8 mouse cellular contexts compared by ENCODE assay signal in genomic region chr2:37451667-37452375, GRCm38 (mm10). TPM values are rescaled to one million over a fixed set of nuclear protein-coding genes. Genes with fewer than 3 reads are reported as not detected.
DNase-seq lines count a peak whose midpoint lies in the region; ATAC-seq and TF ChIP-seq lines count a peak whose summit lies in the region.

No protein-coding gene starts in this region.

- no peaks in the 10 kb centered on the region for H3K9me3 ChIP-seq in ES-Bruce4 (replicated peaks; ENCODE audit: control insufficient read depth, insufficient read depth, low read length, poor library complexity, severe bottlenecking)
- H3K9me3 ChIP-seq in forebrain, embryonic 14.5 days (replicated peaks; ENCODE audit: control insufficient read depth, low read length), result no peaks in the 10 kb centered on the region

- TF ChIP-seq POLR2A in ES-Bruce4 (IDR thresholded peaks at IDR 0.05; ENCODE audit: insufficient read depth, low read length), result peak; percentile 90
- peak; percentile 90 for TF ChIP-seq POLR2A in lung, adult 2 months (IDR thresholded peaks at IDR 0.05; ENCODE audit: borderline replicate concordance, extremely low read depth, low read depth, low read length)

- H3K27me3 ChIP-seq in ES-Bruce4 (ENCODE audit: control insufficient read depth, insufficient read depth, low read length, poor library complexity, severe bottlenecking), result no peaks in the 10 kb centered on the region
- no peaks in the 10 kb centered on the region for H3K27me3 ChIP-seq in forebrain, embryonic 14.5 days (replicated peaks; ENCODE audit: control insufficient read depth, insufficient read depth, low read length)

- H3K4me1 ChIP-seq in ES-Bruce4 (ENCODE audit: control insufficient read depth, insufficient read depth, low read length), result no peaks in the 10 kb centered on the region
- H3K4me1 ChIP-seq in forebrain, embryonic 14.5 days (ENCODE audit: control insufficient read depth, insufficient read depth, low read length), result peaks cover 5% of the 10 kb centered on the region; the same call in 1 of the 2 replicates
- H3K4me1 ChIP-seq in lung, adult 2 months (ENCODE audit: control insufficient read depth, insufficient read depth, low read length), result peaks cover 5% of the 10 kb centered on the region

- H3K27ac ChIP-seq in ES-Bruce4 (ENCODE audit: insufficient read depth, low read length), result peak overlapping the region; percentile 51
- H3K27ac ChIP-seq in forebrain, embryonic 14.5 days (ENCODE audit: low read depth, low read length), result peak overlapping the region; percentile 85

- DNase-seq in forebrain, embryonic 14.5 days (ENCODE audit: low spot score), result peak; percentile 97
- peak; percentile 90 for DNase-seq in heart, postnatal 25 days (ENCODE audit: low spot score)
- peak; percentile 90 to 93 for DNase-seq in layer of hippocampus, adult 18-20 months (ENCODE audit: low spot score in 2 of 2)
- peak; percentile 90 for DNase-seq in lung, adult 2 months
- DNase-seq in thymus, adult 18-20 months, result peak; percentile 88 to 91

- peak overlapping the region; percentile 90 for H3K9ac ChIP-seq in ES-Bruce4 (ENCODE audit: low read depth, poor library complexity, severe bottlenecking)
- H3K9ac ChIP-seq in forebrain, embryonic 14.5 days (ENCODE audit: low read length), result peak overlapping the region; percentile 98

- 10% methylated on average over 36 of the region's 44 CpGs for WGBS in forebrain, embryonic 14.5 days
- WGBS in lung, adult 2 months, result 5% methylated on average over 44 of the region's 44 CpGs

- intact Hi-C loops in heart, postnatal 25 days (cut with DNase I), result no loop called here

- no peak for TF ChIP-seq EP300 in ES-Bruce4 (IDR thresholded peaks at IDR 0.05; ENCODE audit: insufficient read depth, low read depth, low read length)

- no peak for TF ChIP-seq CTCF in ES-Bruce4 (IDR thresholded peaks at IDR 0.05; ENCODE audit: low read depth, low read length)
- no peak for TF ChIP-seq CTCF in lung, adult 2 months (IDR thresholded peaks at IDR 0.05; ENCODE audit: insufficient read depth, low read length)

- H3K4me3 ChIP-seq in ES-Bruce4 (ENCODE audit: low read depth, low read length), result peak overlapping the region; percentile 93
- H3K4me3 ChIP-seq in forebrain, embryonic 14.5 days (ENCODE audit: low read depth, low read length), result peak overlapping the region; percentile 93
- H3K4me3 ChIP-seq in lung, adult 2 months (replicated peaks; ENCODE audit: extremely low read depth, low read depth, low read length), result peak overlapping the region; percentile 66

- H3K36me3 ChIP-seq in ES-Bruce4 (ENCODE audit: control insufficient read depth, insufficient read depth, low read length, poor library complexity, severe bottlenecking), result 0 out of 2 replicates have a peak, but pooled peaks cover 3% of the 10 kb centered on the region
- no peaks in the 10 kb centered on the region for H3K36me3 ChIP-seq in forebrain, embryonic 14.5 days (ENCODE audit: control insufficient read depth, insufficient read depth, low read length)

- peak; percentile 97 for ATAC-seq in cerebellum, adult (ENCODE audit: insufficient number of reproducible peaks, low FRiP score, low TSS enrichment)
- ATAC-seq in forebrain, embryonic 14.5 days, result peak; percentile 99
- peak; percentile 99 for ATAC-seq in neutrophil, adult 5-6 weeks (ENCODE audit: extremely low read depth, insufficient number of reproducible peaks, low FRiP score, poor library complexity, severe bottlenecking)

- H3K4me2 ChIP-seq in forebrain, embryonic 14.5 days (ENCODE audit: low read length), result peak overlapping the region; percentile 84

RNA-seq across cellular contexts. Expression of gene Rabgap1, which starts 8.7 kb away (rescaled TPM):
- polyA plus RNA-seq in ES-Bruce4 (2011; ENCODE audit: insufficient read depth, insufficient read length, low read depth, missing spikeins), result 71.8 and 72.5 TPM in 2 replicates
- polyA plus RNA-seq in forebrain, embryonic 14.5 days (2014; fragmentation: Nextera tagmentation; extraction: Ambion mirVana), result 69.6 and 85.6 TPM in 2 replicates
- total RNA-seq in heart, postnatal 25 days (2021), result 10 to 100 TPM; 40.8 to 46.5 TPM
- 10 to 100 TPM; 83.8 to 94.8 TPM for total RNA-seq in layer of hippocampus, adult 18-20 months (2021)
- polyA plus RNA-seq in lung, adult 2 months (2012; rRNA removed), result 8.6 and 13.9 TPM in 2 replicates
- 55.9 and 58.5 TPM in 2 replicates for total RNA-seq in neutrophil, adult 5-6 weeks (2017)

RNA-seq across cellular contexts. Expression of gene Zbtb6, which starts 8.8 kb away (rescaled TPM):
- polyA plus RNA-seq in ES-Bruce4 (2011; ENCODE audit: insufficient read depth, insufficient read length, low read depth, missing spikeins), result 13.8 and 15.1 TPM in 2 replicates
- polyA plus RNA-seq in forebrain, embryonic 14.5 days (2014; fragmentation: Nextera tagmentation; extraction: Ambion mirVana), result 10.5 and 11.4 TPM in 2 replicates
- total RNA-seq in heart, postnatal 25 days (2021), result 1 to 10 TPM; 4.2 to 4.8 TPM
- total RNA-seq in layer of hippocampus, adult 18-20 months (2021), result 10 to 100 TPM; 15.0 to 15.6 TPM
- 1.7 and 2.4 TPM in 2 replicates for polyA plus RNA-seq in lung, adult 2 months (2012; rRNA removed)
- 30.3 and 33.6 TPM in 2 replicates for total RNA-seq in neutrophil, adult 5-6 weeks (2017)

RNA-seq across cellular contexts. Expression of gene Zbtb26, which starts 8.9 kb away (rescaled TPM):
- polyA plus RNA-seq in ES-Bruce4 (2011; ENCODE audit: insufficient read depth, insufficient read length, low read depth, missing spikeins), result 18.8 and 19.2 TPM in 2 replicates
- polyA plus RNA-seq in forebrain, embryonic 14.5 days (2014; fragmentation: Nextera tagmentation; extraction: Ambion mirVana), result 8.5 and 8.7 TPM in 2 replicates
- total RNA-seq in heart, postnatal 25 days (2021), result 1 to 10 TPM; 4.3 to 6.3 TPM
- total RNA-seq in layer of hippocampus, adult 18-20 months (2021), result 10 to 100 TPM; 10.6 to 10.8 TPM
- 1.8 and 2.8 TPM in 2 replicates for polyA plus RNA-seq in lung, adult 2 months (2012; rRNA removed)
- total RNA-seq in neutrophil, adult 5-6 weeks (2017), result 13.0 and 15.3 TPM in 2 replicates

RNA-seq across cellular contexts. Expression of gene Rc3h2, which starts 29.1 kb away (rescaled TPM):
- polyA plus RNA-seq in ES-Bruce4 (2011; ENCODE audit: insufficient read depth, insufficient read length, low read depth, missing spikeins), result 52.8 and 60.9 TPM in 2 replicates
- polyA plus RNA-seq in forebrain, embryonic 14.5 days (2014; fragmentation: Nextera tagmentation; extraction: Ambion mirVana), result 19.2 and 24.9 TPM in 2 replicates
- total RNA-seq in heart, postnatal 25 days (2021), result 10 to 100 TPM; 34.7 to 34.8 TPM
- 10 to 100 TPM; 79.8 to 85.2 TPM for total RNA-seq in layer of hippocampus, adult 18-20 months (2021)
- polyA plus RNA-seq in lung, adult 2 months (2012; rRNA removed), result 5.7 and 8.6 TPM in 2 replicates
- 99.3 and 110 TPM in 2 replicates for total RNA-seq in neutrophil, adult 5-6 weeks (2017)

Comparison
In these comparisons a context has a peak if more than half of its experiments do, and no peak if none do; other contexts are left out.
1. Peak in every context shown above with its lines: DNase-seq, ATAC-seq, H3K4me3 ChIP-seq and H3K27ac ChIP-seq.